Mouse (Mus musculus) cortical plate, adult 2 months (tissue): ENCODE measurements at regions not wholly inside any gene's neighbourhood (a gene's known extent, or its start where the extent isn't known, plus 50 kb on each side); places are given as distances from the start of the nearest gene placed in this dataset.

Experiments used
- CTCF ChIP-seq: fragments of 200-500 bp; IDR thresholded peaks from 2 replicates; pipeline ENCODE4 v1.5.1; 2011; ENCODE audit warnings: mild to moderate bottlenecking, control low read depth, low read length; ENCODE audit not compliant: insufficient read depth; ENCODE audit errors: extremely low read depth
- POLR2A ChIP-seq: fragments of 200-500 bp; IDR thresholded peaks from 2 replicates; pipeline ENCODE4 v1.6.1; 2011; ENCODE audit warnings: mild to moderate bottlenecking, low read length, control low read depth; ENCODE audit not compliant: insufficient read depth; ENCODE audit errors: extremely low read depth

- TF ChIP-seq POLR2A (no peak), CTCF (no peak)
These were observed 144.0 kb upstream of the Sstr1 start for GRCm38 (mm10) chr12:58067318-58068223.
